12 mouse cellular contexts compared by ENCODE assay signal in the genomic region with DNA sequence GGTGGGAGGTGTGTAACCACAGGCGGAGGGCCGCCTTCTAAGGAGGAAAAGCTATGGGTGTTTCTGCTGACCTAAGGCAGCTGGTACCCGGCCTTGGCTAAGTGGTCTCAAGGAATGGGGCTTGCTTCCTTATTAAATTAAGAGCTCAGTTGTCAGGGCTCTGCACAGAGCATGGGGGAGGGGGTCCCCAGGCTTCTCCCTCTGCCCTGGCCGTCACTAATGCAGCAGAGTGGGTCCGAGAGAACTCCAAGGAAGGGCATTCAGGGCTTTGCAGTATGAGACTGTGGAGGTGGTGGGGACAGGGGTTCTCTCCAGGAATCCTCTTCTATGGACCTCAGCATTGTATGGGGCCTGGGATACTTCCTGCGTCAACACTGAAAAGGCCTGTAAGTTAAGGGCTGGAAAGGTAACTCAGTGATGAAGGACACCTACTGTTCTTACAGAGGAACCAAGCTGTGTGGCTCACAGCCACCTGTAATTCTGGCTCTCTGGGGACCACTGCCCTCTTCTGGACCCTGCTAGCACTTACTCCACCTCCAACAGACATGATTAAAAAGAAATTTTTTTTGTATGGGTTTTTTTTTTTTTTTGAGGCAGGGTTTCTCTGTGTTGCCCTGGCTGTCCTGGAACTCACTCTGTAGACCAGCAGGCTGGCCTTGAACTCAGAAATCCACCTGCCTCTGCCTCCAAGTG. TPM values are rescaled to one million over a fixed set of nuclear protein-coding genes. Genes with fewer than 3 reads are reported as not detected.
A peak's percentile ranks its signal among the peaks of the same experiment; 100 is the strongest.
DNase-seq lines count a peak whose midpoint lies in the region; ATAC-seq and TF ChIP-seq lines count a peak whose summit lies in the region.
"Had no signal": no experiment of that assay in that cellular context is flagged by ENCODE, and none has a peak within 500 bp of the region (broad histone marks: within the 10 kb centered on the region; RNA-seq: fewer than 3 reads in every experiment).

No protein-coding gene starts in this region.

- no peaks in the 10 kb centered on the region for H3K4me1 ChIP-seq in intestine, postnatal 0 days (replicated peaks; ENCODE audit: control insufficient read depth, insufficient read depth, low read length)
- H3K4me1 ChIP-seq in intestine, embryonic 16.5 days (ENCODE audit: control insufficient read depth, insufficient read depth, low read length) = no peaks in the 10 kb centered on the region
- no peaks in the 10 kb centered on the region for H3K4me1 ChIP-seq in forebrain, embryonic 14.5 days (ENCODE audit: control insufficient read depth, insufficient read depth, low read length)

- ATAC-seq in intestine, postnatal 0 days = no peak
- no peak for ATAC-seq in intestine, embryonic 16.5 days
- ATAC-seq in forebrain, embryonic 14.5 days = no peak

- no peaks in the 10 kb centered on the region for H3K27me3 ChIP-seq in intestine, postnatal 0 days (replicated peaks; ENCODE audit: control insufficient read depth, insufficient read depth, low read length)
- no peaks in the 10 kb centered on the region for H3K27me3 ChIP-seq in intestine, embryonic 16.5 days (replicated peaks; ENCODE audit: control insufficient read depth, insufficient read depth, low read length)
- H3K27me3 ChIP-seq in forebrain, embryonic 14.5 days (replicated peaks; ENCODE audit: control insufficient read depth, insufficient read depth, low read length) = 0 out of 2 replicates have a peak, but pooled peaks cover 7% of the 10 kb centered on the region

- TF ChIP-seq CTCF in intestine, postnatal 0 days (IDR thresholded peaks at IDR 0.05; ENCODE audit: low read depth) = peak; percentile 58

- no peaks in the 10 kb centered on the region for H3K36me3 ChIP-seq in intestine, postnatal 0 days (ENCODE audit: control insufficient read depth, insufficient read depth)
- H3K36me3 ChIP-seq in intestine, embryonic 16.5 days (ENCODE audit: control insufficient read depth, insufficient read depth, low read length) = no peaks in the 10 kb centered on the region
- no peaks in the 10 kb centered on the region for H3K36me3 ChIP-seq in forebrain, embryonic 14.5 days (ENCODE audit: control insufficient read depth, insufficient read depth, low read length)

- H3K4me2 ChIP-seq in intestine, postnatal 0 days (replicated peaks; ENCODE audit: low read depth) = no peak overlapping the region
- H3K4me2 ChIP-seq in intestine, embryonic 16.5 days (ENCODE audit: low read depth, low read length) = no peak overlapping the region
- H3K4me2 ChIP-seq in forebrain, embryonic 14.5 days (ENCODE audit: low read length) = no peak overlapping the region

- 87% methylated on average over 6 of the region's 6 CpGs for WGBS in intestine, postnatal 0 days
- 75% methylated on average over 6 of the region's 6 CpGs for WGBS in intestine, embryonic 16.5 days
- 77% methylated on average over 6 of the region's 6 CpGs for WGBS in forebrain, embryonic 14.5 days

- no peak overlapping the region for H3K9ac ChIP-seq in intestine, postnatal 0 days (ENCODE audit: low read depth, low read length)
- H3K9ac ChIP-seq in intestine, embryonic 16.5 days (ENCODE audit: low read depth, low read length) = no peak overlapping the region
- H3K9ac ChIP-seq in forebrain, embryonic 14.5 days (ENCODE audit: low read length) = no peak overlapping the region

- DNase-seq in 416B (ENCODE audit: low read depth) (peak; percentile 61), ES-CJ7 (ENCODE audit: low read depth, low spot score) (peak; percentile 62)
- DNase-seq in induced T-regulatory cell, adult 2 months (ENCODE audit: low read depth) = peak; percentile 67
- DNase-seq in gastrocnemius, postnatal 25 days = no peak
- no peak for DNase-seq in forebrain, embryonic 14.5 days (ENCODE audit: low spot score)
- no peak for DNase-seq in urinary bladder, adult 2 months (ENCODE audit: low spot score)
- DNase-seq: cerebellum, adult 18-20 months had no signal

- H3K27ac ChIP-seq in intestine, postnatal 0 days (ENCODE audit: low read depth, low read length) = no peak overlapping the region
- H3K27ac ChIP-seq in intestine, embryonic 16.5 days (ENCODE audit: low read length) = no peak overlapping the region
- no peak overlapping the region for H3K27ac ChIP-seq in forebrain, embryonic 14.5 days (ENCODE audit: low read depth, low read length)

- H3K9me3 ChIP-seq in intestine, postnatal 0 days (ENCODE audit: control insufficient read depth) = peaks cover 4% of the 10 kb centered on the region
- peaks cover 3% of the 10 kb centered on the region; the same call in 1 of the 2 replicates for H3K9me3 ChIP-seq in intestine, embryonic 16.5 days (ENCODE audit: control insufficient read depth, low read length)
- H3K9me3 ChIP-seq in forebrain, embryonic 14.5 days (replicated peaks; ENCODE audit: control insufficient read depth, low read length) = 0 out of 2 replicates have a peak, but pooled peaks cover 3% of the 10 kb centered on the region

- no peak overlapping the region for H3K4me3 ChIP-seq in intestine, postnatal 0 days (ENCODE audit: low read depth, low read length)
- no peak overlapping the region for H3K4me3 ChIP-seq in intestine, embryonic 16.5 days (ENCODE audit: low read length)
- no peak overlapping the region for H3K4me3 ChIP-seq in forebrain, embryonic 14.5 days (ENCODE audit: low read depth, low read length)

RNA-seq across cellular contexts. Expression of gene Gm11077, which starts 19.5 kb away (rescaled TPM):
- polyA plus RNA-seq in intestine, postnatal 0 days (2015; fragmentation: Nextera tagmentation; extraction: Ambion mirVana) = not detected in 2 replicates
- polyA plus RNA-seq in intestine, embryonic 16.5 days (2015; fragmentation: Nextera tagmentation; extraction: Ambion mirVana) = not detected in 2 replicates
- total RNA-seq in gastrocnemius, postnatal 25 days (2021) = not detected
- polyA plus RNA-seq in forebrain, embryonic 14.5 days (2014; fragmentation: Nextera tagmentation; extraction: Ambion mirVana) = not detected in 2 replicates
- polyA plus RNA-seq in urinary bladder, adult 2 months (2012; rRNA removed) = not detected in 2 replicates
- total RNA-seq: left cerebral cortex, adult 8-10 months had no signal
- polyA plus RNA-seq: forebrain, embryonic 11.5 days; heart, embryonic 16.5 days had no signal

Comparison
In these comparisons a context has a peak if more than half of its experiments do, and no peak if none do; other contexts are left out.
1. DNase-seq: peak in 416B (single experiment), ES-CJ7 (single experiment) and induced T-regulatory cell, adult 2 months (single experiment); none in gastrocnemius, postnatal 25 days (single experiment), forebrain, embryonic 14.5 days (single experiment) and urinary bladder, adult 2 months (single experiment).